Mouse (Mus musculus): ENCODE results near the gene Ppfibp2. TPM values are rescaled to one million over a fixed set of nuclear protein-coding genes. Genes with fewer than 3 reads are reported as not detected.

Ppfibp2 gene
- 5.4 and 5.7 TPM in 2 replicates for polyA plus RNA-seq (2014; fragmentation: Nextera tagmentation; extraction: Ambion mirVana)

GRCm38 (mm10) chr7:107594857-107595402 lies at the start of gene Ppfibp2:
Gene Ppfibp2, plus strand, starts transcription at chr7:107595207.
- Histone ChIP-seq H3K9ac (peak within 1 kb of the TSS; percentile 34), H3K36me3 (ENCODE audit: insufficient read depth) (peaks cover 7% of the 10 kb centered on the region; the same call in 1 of the 2 replicates), H3K9me3 (ENCODE audit: low read depth, low read length) (no peaks in the 10 kb centered on the region), H3K4me2 (peak within 1 kb of the TSS; percentile 82), H3K27ac (ENCODE audit: low read depth) (peak within 1 kb of the TSS; percentile 37; the same call in 1 of the 2 replicates), H3K4me1 (ENCODE audit: insufficient read depth) (0 out of 2 replicates have a peak, but pooled peaks cover 4% of the 10 kb centered on the region), H3K27me3 (ENCODE audit: insufficient read depth, low read length) (no peaks in the 10 kb centered on the region), H3K4me3 (ENCODE audit: low read depth, low read length) (peak within 1 kb of the TSS; percentile 45)
- WGBS: under 1% methylated on average over 24 of the region's 24 CpGs
- TF ChIP-seq CTCF (IDR thresholded peaks at IDR 0.05; ENCODE audit: low read depth): no peak
- ATAC-seq (ENCODE audit: insufficient read depth) (peak; percentile 95), DNase-seq (peak; percentile 92)

- 90% methylated on average over 3 of the region's 3 CpGs for WGBS
- Histone ChIP-seq H3K4me1 (ENCODE audit: insufficient read depth) (no peaks in the 10 kb centered on the region), H3K9me3 (ENCODE audit: low read depth, low read length) (no peaks in the 10 kb centered on the region), H3K27ac (ENCODE audit: low read depth) (no peak overlapping the region), H3K4me3 (ENCODE audit: low read depth, low read length) (no peak overlapping the region), H3K4me2 (no peak overlapping the region), H3K9ac (no peak overlapping the region), H3K36me3 (ENCODE audit: insufficient read depth) (no peaks in the 10 kb centered on the region), H3K27me3 (ENCODE audit: insufficient read depth, low read length) (no peaks in the 10 kb centered on the region)
- TF ChIP-seq CTCF (IDR thresholded peaks at IDR 0.05; ENCODE audit: low read depth): no peak
- DNase-seq: no peak
- ATAC-seq (ENCODE audit: insufficient read depth): no peak
Observed at GRCm38 (mm10) chr7:107547872-107548271, 47.1 kb upstream of the Ppfibp2 start.

GRCm38 (mm10) chr7:107553461-107553860 lies 41.5 kb upstream of the Ppfibp2 start:
- DNase-seq (no peak), ATAC-seq (ENCODE audit: insufficient read depth) (no peak)
- H3K27me3 ChIP-seq (ENCODE audit: insufficient read depth, low read length): no peaks in the 10 kb centered on the region
- H3K4me1 ChIP-seq (ENCODE audit: insufficient read depth): no peaks in the 10 kb centered on the region
- H3K9ac ChIP-seq: no peak overlapping the region
- H3K9me3 ChIP-seq (ENCODE audit: low read depth, low read length): no peaks in the 10 kb centered on the region
- TF ChIP-seq CTCF (IDR thresholded peaks at IDR 0.05; ENCODE audit: low read depth): no peak
- no peak overlapping the region for H3K27ac ChIP-seq (ENCODE audit: low read depth)
- 48% methylated on average over 1 of the region's 1 CpGs for WGBS
- H3K36me3 ChIP-seq (ENCODE audit: insufficient read depth): no peaks in the 10 kb centered on the region
- no peak overlapping the region for H3K4me2 ChIP-seq
- no peak overlapping the region for H3K4me3 ChIP-seq (ENCODE audit: low read depth, low read length)

- Histone ChIP-seq H3K27ac (ENCODE audit: low read depth) (no peak overlapping the region), H3K36me3 (ENCODE audit: insufficient read depth) (no peaks in the 10 kb centered on the region), H3K4me3 (ENCODE audit: low read depth, low read length) (no peak overlapping the region), H3K9me3 (ENCODE audit: low read depth, low read length) (no peaks in the 10 kb centered on the region), H3K4me2 (no peak overlapping the region), H3K9ac (no peak overlapping the region), H3K27me3 (ENCODE audit: insufficient read depth, low read length) (no peaks in the 10 kb centered on the region), H3K4me1 (ENCODE audit: insufficient read depth) (no peaks in the 10 kb centered on the region)
- DNase-seq (peak; percentile 18), ATAC-seq (ENCODE audit: insufficient read depth) (no peak)
- WGBS: 87% methylated on average over 3 of the region's 3 CpGs
- peak; percentile 49 for TF ChIP-seq CTCF (IDR thresholded peaks at IDR 0.05; ENCODE audit: low read depth)
Observed at GRCm38 (mm10) chr7:107555906-107556305, 39.1 kb upstream of the Ppfibp2 start.

- no peaks in the 10 kb centered on the region for H3K9me3 ChIP-seq (ENCODE audit: low read depth, low read length)
- WGBS: 53% methylated on average over 2 of the region's 2 CpGs
- H3K4me1 ChIP-seq (ENCODE audit: insufficient read depth): no peaks in the 10 kb centered on the region
- H3K36me3 ChIP-seq (ENCODE audit: insufficient read depth): no peaks in the 10 kb centered on the region
- DNase-seq (no peak), ATAC-seq (ENCODE audit: insufficient read depth) (no peak; the same call in 1 of the 2 replicates)
- no peak overlapping the region for H3K27ac ChIP-seq (ENCODE audit: low read depth)
- H3K27me3 ChIP-seq (ENCODE audit: insufficient read depth, low read length): no peaks in the 10 kb centered on the region
- no peak for TF ChIP-seq CTCF (IDR thresholded peaks at IDR 0.05; ENCODE audit: low read depth)
- H3K4me3 ChIP-seq (ENCODE audit: low read depth, low read length): no peak overlapping the region
- no peak overlapping the region for H3K9ac ChIP-seq
- H3K4me2 ChIP-seq: no peak overlapping the region
Observed at GRCm38 (mm10) chr7:107560675-107561074, 34.3 kb upstream of the Ppfibp2 start.

GRCm38 (mm10) chr7:107561584-107561983 lies 33.4 kb upstream of the Ppfibp2 start:
- TF ChIP-seq CTCF (IDR thresholded peaks at IDR 0.05; ENCODE audit: low read depth): no peak
- H3K4me1 ChIP-seq (ENCODE audit: insufficient read depth): peaks cover 1% of the 10 kb centered on the region; the same call in 1 of the 2 replicates
- ATAC-seq (ENCODE audit: insufficient read depth) (no peak), DNase-seq (no peak)
- no peaks in the 10 kb centered on the region for H3K27me3 ChIP-seq (ENCODE audit: insufficient read depth, low read length)
- H3K36me3 ChIP-seq (ENCODE audit: insufficient read depth): no peaks in the 10 kb centered on the region
- H3K4me3 ChIP-seq (ENCODE audit: low read depth, low read length): no peak overlapping the region
- no peak overlapping the region for H3K9ac ChIP-seq
- WGBS: 73% methylated on average over 3 of the region's 3 CpGs
- no peaks in the 10 kb centered on the region for H3K9me3 ChIP-seq (ENCODE audit: low read depth, low read length)
- no peak overlapping the region for H3K4me2 ChIP-seq
- H3K27ac ChIP-seq (ENCODE audit: low read depth): no peak overlapping the region

- Histone ChIP-seq H3K36me3 (ENCODE audit: insufficient read depth) (no peaks in the 10 kb centered on the region), H3K27me3 (ENCODE audit: insufficient read depth, low read length) (no peaks in the 10 kb centered on the region), H3K4me2 (no peak overlapping the region), H3K9ac (no peak overlapping the region), H3K27ac (ENCODE audit: low read depth) (no peak overlapping the region), H3K9me3 (ENCODE audit: low read depth, low read length) (no peaks in the 10 kb centered on the region), H3K4me3 (ENCODE audit: low read depth, low read length) (no peak overlapping the region), H3K4me1 (ENCODE audit: insufficient read depth) (peaks cover 6% of the 10 kb centered on the region; the same call in 1 of the 2 replicates)
- ATAC-seq (ENCODE audit: insufficient read depth) (no peak), DNase-seq (no peak)
- 47% methylated on average over 2 of the region's 2 CpGs for WGBS
- no peak for TF ChIP-seq CTCF (IDR thresholded peaks at IDR 0.05; ENCODE audit: low read depth)
Observed at GRCm38 (mm10) chr7:107563727-107564126, 31.3 kb upstream of the Ppfibp2 start.
